Mouse (Mus musculus) T-helper 1 cell (primary cell): Measurements from ENCODE around the gene Pde8a.

Experiments
- in situ Hi-C: fragments of 300-600 bp; cut with MboI, MseI; formaldehyde crosslinking; loops from one replicate; pipeline ENCODE4 v1.15.1; 2025; ENCODE audit warnings: high pct_unique_total_duplicates

Pde8a gene

DNA sequence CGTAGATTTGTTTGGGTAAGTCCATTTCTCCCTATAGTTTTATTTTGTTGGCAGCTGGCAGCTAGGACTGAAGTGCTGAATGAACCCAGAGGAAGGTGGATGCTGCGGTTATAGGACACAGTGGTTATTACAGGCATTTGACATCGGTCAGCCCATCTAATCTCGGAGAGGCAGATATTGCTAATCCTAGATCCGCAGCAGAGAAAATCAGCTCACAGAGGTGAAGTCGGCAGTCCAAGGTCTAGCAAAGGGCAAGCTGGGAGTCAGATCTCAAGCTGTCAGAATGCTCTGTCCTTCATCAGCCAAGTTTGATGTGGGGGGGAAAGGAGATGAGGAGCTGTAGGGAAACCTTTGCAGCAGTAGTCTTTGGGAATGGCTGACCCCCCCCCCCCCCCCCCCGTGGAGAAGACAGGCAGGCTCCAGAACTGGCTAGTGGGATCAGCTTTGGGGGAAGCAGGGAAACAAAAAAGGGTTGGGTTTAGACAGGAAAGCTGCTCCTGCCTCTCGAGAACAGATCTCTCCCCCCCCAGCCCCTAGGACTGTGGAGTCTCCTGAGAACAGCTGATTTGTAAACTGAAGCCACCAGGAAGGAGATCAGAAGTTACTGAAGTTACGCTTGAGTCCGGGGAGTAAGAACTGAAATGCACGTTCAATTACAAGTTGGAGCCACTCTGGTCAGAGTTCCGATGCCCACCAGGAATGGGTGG lies 3.3 kb upstream of the Pde8a start:
- in situ Hi-C loops: no loop called here

DNA sequence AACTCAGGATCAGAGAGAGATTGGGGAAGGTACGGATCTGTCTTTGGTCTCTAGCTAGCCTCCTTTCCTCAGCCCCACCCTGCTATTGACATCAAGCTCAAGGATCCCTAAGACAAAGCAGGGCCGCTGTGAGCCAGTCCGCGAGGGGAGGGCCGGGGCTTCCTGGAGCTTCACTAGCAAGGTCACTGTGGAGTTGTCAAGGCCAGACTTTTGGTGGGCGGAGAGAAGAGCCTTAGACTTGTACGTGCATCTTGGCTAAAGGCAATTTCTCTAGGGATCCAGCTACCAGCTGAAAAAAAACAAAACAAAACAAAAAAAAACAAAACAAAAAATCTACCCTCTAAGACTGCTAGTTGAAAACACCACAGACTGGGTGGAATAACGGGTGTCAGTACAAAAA lies 1.6 kb upstream of the Pde8a start:
- in situ Hi-C loops: no loop called here

DNA sequence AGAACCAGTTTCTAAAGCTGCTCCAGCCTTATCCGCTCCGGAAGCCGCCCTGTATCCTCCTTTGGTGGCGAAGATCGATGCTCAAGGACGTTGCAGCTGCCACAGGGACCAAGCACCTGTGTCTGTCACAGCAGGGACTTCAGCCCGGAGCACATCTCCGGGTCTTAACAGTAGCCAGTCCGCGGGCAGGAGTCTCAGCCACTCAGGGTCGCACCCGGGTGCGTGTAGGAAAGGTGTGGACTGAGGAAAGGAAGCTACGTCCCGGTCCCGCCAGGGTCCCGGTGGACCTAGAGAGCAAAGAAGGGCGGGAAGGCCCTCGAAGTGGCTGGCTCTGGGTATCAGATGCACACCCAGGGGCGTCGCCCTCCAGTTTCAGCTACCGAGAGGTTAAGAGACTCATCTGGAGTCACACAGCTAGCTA lies 1.1 kb upstream of the Pde8a start:
- in situ Hi-C loops: no loop called here

DNA sequence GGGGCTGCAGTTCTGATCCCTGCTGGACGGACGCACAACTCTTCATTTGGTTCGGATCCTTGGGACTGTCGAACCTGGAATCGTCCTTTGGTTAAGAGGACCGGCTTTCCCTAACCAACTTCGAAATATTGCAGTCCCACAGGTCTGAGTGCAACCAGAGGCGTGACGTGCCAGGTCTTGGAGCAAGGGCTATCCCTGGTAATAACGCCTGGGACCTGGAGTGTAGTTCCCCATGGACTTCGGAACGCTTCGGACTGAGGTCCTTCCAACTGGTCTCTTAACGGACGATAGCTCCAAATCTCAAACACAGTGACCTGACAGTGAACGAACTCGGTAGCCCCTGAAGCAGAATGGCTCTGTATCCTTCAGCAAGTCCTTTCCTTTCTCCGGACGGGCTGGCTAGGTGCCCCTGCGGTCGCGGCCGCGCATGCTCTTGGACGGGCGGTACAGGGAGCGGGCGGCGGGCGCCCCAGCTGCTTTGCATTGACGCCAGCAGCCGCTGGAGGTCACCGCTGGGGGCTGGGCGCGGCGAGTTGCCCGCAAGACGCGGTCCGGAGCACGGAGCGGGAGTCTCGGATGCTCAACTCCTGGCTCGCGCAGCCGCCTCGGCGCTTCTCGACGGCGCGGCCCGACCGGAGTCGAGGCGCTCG lies 574 bp upstream of the Pde8a start:
- in situ Hi-C loops: no loop called here

DNA sequence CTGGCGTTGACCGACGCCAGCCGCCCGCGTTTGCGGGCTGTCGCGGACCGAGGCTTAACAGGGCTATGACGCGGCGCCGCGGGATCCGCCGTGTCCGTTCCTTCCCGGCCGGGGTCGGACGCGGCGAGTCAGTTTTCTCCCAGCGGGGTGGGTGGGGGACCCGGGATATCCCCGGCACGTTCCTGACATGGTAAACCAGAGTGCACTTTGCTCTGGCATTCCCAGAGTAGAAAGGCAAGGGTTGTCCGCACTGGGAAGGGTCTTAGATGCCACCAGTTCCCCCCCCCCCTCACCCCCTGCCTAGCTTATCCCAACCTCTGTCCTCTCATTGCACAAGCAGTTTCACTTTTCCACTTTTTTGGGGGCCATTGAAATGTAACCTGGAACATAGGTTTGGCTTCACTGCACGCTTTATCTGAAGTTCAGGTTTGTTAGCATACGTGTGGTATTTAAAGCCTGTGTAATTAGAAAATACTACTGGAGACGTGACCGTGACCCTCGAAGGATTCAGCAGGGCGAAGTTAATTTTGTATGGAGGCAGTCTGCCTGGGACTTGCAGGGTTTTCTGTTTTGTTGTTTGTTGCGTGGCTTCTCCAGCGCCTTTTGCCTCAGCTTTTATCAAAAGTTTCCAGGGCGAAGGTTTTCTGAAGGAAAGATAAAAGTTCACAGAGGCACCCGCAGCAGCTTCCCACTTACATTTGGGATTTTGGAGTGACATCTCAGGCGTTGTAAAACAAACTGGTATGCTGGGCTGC lies 934 bp downstream of the Pde8a start:
- in situ Hi-C loops: no loop called here

DNA sequence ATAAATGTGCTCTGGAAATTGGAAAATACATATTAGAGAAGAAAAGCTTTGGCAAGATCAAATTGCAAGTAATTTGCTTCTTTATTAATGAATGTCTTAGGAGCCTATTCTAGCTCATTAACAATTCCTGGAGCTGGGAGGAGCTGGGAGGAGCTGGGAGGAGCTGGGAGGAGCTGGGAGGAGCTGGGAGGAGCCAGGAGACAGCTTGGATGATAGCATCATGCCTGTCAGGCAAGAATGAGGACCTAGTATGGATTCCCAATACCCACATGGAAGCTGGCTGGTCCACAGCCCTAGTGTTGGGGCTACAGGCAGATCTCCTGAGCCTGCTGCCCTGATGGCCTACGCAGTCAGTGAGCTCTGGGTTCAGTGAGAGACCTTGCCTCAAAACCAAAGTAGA lies 2.6 kb downstream of the Pde8a start:
- in situ Hi-C loops: no loop called here

DNA sequence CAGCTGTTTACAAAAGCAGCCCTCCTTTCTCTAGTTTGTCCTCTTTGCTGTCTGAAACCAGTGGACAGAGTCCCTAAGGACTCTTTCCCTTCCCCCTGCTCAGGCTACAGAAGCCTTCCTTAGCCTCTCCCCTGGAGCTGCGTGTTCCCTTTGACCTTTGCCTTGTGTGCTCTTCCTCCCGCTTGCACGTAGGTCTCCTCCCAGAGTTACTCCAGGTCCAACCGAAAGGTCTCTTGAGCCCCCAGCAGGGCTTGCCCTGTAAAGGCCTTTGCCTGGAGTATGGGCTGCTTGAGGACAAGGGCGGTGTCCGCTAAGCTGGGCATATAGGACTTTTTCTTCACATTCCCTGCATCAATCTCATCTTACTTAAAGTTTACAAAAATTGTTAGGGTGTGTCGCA lies 5.9 kb downstream of the Pde8a start:
- in situ Hi-C loops: no loop called here

DNA sequence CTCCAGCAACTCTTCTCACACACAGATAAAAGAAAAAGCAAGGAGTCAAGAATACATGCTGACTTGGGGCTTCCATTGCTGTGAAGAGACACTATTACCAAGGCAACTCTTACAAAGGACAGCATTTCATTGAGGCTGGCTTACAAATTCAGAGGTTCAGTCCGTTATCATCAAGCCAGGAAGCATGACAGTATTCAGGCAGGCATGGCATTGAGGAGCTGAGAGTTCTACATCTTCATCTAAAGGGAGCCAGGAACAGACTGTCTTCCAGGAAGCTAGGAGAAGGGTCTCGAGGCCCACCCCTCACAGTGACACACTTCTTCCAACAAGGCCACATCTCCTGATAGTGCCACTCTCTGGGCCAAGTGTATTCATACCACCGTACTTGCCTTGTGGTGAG lies 7.0 kb downstream of the Pde8a start:
- in situ Hi-C loops: no loop called here

DNA sequence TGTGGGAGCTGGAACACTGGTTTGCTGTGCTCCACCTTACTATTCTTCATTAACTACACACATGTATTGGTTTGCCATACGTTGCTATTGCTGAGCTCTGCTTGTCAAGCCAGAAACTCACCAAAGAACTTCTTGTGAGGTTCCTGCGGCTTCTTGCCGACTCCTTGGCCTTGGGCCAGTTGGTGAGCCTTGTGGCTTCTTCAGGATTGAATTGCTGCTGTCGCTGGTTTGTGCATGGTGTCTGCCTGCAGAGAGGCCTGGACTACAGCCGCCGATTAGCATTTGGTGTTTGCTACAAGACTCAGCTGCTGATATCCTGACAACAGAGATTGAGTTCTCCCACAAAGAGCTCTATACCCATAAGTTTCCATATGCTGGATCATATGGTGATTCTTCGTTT lies 10.9 kb downstream of the Pde8a start:
- in situ Hi-C loops: no loop called here

DNA sequence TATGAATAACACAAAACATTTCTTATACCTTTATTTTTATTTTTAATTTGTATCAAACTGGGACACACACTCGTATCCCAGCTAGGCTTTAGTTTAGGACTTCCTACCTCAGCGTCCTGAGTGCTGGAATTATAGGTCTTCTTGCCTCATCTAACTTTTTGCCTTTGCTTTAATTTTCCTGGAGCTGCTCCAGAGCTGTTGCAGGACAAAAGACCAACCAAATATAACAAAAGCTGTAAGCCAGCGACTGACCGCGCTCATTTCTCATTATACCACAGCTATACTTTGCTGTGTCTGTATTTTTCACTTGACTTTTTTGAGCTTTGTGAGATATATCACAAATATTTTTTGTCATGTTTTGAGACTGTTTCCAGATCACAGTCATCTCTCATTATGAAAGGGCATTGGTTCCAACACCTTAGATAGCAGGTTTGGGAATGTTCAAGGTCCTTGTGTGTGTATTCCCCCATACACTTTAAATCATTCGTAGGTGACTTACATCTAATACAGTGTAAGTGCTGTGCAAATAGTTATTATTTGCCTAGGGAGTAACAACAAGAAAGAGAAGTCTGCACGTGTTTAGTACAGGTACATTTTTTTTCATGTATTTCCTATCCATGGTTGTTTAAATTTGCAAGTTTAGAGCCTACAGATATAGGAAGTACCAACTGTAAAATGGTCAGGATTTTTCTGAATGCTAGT lies 16.8 kb downstream of the Pde8a start:
- in situ Hi-C loops: no loop called here

DNA sequence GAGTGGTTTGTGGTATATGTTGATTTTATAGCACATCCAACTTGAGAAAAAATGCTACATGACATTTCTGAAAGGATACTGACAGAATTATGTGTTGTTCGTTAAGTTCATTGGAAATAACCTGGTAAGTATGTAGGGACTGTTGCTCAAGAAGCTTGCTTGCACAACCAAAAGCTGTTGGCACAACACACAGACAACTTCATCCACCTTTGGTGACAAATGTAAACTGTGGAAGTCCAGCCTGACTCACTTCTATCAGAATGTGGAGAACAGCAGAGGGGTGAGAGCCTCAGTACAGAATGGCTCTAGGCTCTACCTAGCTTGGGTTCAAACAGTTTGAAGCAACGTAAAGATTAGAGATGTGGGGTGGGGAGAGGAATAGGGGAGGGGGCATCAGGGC lies 19.3 kb downstream of the Pde8a start:
- in situ Hi-C loops: no loop called here

DNA sequence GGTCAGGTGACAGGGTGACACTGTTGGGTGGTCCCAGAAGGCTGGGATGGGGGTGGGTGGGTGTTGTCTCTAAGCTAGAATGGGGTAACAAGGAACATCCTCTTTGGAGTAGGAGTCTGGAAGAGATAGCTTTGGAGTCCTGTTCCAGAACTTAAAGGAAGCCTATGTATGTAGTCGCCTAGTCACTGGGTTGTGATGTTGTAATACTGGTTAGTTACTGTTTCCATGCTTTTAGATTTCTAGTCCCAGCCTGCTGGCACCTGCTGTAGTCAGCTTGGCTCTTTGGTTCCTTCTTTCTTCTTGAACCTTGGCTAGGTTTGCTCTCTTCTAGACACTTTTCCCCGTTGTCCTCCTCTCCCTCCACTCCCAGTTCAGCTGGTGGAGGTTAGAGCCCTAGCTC lies 21.7 kb downstream of the Pde8a start:
- in situ Hi-C loops: no loop called here

DNA sequence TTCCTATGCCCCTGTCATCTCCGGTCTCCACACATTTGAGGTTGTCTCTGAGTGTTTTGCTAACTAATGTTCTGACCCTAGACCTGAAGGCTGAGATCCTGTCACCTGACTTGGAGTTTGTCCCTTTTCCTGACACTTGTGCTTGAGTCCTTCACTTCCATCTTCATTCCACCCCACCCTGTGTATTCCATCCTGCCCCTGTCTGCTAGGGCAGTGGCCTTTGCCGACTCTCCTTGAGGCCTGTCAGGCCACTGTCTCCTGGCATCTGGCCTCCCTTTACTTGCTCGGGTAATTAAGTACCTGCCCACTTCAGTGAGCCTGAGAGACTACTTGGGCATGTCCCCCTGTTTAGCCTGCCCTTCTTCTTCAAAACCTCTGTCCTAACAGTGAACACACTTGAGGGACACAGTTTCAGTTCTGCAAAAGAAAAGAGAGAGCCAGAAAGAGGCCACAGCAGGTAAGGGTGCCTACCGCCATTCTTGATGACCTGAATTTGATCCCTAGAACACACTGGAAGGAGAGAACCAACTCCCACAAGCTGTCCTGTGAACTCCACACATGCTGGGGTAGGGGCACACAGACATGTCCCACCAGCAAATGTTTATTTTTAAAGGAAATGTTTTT lies 22.3 kb downstream of the Pde8a start:
- in situ Hi-C loops: no loop called here

DNA sequence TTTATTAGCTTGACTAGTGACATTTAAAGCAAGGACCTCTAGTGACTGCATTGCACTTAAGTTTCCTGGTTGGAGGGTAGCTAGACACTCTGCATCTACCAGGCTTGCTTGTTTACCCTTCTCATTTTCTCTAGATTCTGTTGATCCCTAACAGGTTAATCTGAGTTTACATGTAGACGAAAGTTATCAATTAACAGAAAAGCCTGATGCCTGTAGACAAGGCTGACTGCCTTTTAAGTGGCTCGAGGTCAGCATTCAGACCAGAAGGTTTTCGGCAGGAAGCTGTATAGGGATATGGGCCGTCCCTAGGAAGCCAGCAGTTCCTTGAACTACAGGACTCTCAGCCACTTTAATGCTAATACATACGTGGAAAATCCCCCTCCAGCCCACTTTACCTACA lies 30.0 kb downstream of the Pde8a start:
- in situ Hi-C loops: no loop called here

DNA sequence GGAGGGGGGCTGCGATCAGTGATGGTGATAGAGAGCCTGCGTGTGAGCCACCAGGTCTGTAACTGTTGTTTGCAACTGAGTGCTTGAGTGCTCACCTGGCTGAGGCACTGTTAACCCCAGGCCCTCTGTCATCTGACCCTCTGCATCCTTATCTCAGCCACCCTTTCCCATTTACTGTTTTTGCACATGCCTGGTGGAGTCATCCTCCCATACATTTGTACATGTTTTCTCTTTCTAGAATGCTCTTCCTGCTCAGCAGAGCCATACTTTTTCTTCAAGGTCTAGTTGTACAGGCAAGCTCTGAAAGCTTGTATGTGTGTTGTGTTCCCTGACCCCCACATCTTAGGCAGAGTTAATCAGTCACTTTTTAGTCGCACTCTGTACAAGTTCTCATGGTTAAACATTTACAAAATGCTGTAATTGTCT lies 36.5 kb downstream of the Pde8a start:
- in situ Hi-C loops: no loop called here

DNA sequence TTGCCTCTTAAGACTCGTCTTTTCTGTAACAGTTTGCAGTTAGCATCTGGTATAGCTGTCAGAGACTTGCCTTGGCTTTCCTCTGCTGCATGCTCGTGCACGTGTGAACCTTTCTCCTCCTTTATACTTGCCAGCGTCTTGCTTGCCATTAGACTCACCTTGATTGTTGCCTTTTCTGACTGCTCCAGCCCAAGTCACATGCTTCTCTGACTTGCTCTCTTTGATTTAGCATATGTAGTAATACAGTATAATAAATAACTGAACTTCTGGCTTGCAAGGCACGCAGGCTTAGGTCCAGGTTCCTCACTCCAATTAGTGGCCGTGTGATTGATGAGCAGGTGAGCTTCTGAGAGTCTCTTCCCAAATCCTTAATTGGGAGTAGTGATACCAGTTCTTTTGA lies 37.2 kb downstream of the Pde8a start:
- in situ Hi-C loops: no loop called here

DNA sequence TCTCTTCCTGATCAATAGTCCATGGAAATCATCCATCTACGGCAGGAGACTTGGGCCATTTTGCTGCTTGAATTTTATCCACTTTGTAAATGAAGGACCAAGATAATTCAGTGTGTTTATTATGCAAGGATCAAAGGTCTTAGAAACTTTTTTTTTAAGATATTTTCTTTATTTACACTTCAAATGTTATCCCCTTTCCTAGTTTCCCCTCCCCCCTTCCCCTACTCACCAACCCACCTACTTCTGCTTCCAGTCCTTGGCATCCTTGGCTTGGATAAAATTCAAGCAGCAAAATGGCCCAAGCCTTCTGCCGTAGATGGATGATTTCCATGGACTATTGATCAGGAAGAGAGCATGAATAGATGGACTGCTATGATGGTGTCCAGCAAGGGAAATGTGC lies 38.1 kb downstream of the Pde8a start:
- in situ Hi-C loops: no loop called here

DNA sequence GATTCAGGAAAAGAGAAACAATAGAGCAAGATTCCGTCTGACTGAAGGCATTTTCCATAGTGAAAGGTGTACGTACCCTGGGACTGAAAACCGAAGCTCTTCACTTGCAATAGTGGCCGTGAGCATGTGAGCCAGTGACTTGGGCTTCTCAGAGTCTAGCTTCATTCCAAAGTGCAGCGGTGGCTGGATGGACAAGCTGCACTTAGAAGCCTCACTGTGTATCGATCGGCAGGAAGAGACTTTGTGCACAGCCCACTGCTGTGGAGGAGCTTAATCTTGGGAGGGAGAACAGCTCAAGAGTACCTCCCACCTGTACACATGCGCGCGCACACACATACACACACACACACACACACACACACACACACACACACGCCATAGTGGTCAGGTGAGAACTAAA lies 39.9 kb downstream of the Pde8a start:
- in situ Hi-C loops: no loop called here

DNA sequence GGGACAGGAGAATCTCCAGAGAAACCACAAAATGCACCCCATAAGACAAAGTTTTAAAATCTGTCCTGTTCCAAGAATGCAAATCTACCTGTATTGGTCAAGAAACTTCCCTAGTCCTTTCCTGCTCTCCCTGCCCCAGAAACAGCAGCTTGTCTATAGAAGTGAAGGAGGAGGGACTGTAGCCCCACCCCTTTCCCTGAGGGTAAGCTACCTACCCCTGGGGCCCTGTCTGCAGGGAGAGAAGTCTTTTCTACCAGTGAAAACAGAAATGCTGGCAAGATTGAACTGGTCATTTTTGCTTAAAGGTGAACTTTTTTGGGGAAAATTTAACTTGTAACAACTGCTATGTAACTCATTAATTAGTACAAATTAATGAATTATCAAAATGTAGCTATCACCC lies 41.2 kb downstream of the Pde8a start:
- in situ Hi-C loops: no loop called here

DNA sequence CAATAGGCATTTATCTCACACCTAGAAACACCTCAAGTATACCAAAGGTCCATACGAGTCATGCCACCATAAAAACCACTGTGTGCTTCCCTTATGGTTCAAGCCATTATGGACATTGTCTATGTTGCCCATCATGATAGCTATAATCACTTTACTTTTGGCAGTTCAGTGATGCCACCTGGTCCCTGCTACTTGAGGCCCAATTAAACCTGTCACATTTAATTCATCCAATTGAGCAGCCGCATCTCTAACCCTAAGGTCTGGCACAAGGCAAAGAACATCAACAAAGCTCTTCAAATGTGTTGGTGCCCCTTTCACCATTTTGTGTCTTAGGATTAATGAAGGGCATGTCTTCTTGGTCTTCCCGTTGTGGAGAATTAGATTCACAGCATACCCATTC lies 42.1 kb downstream of the Pde8a start:
- in situ Hi-C loops: no loop called here

DNA sequence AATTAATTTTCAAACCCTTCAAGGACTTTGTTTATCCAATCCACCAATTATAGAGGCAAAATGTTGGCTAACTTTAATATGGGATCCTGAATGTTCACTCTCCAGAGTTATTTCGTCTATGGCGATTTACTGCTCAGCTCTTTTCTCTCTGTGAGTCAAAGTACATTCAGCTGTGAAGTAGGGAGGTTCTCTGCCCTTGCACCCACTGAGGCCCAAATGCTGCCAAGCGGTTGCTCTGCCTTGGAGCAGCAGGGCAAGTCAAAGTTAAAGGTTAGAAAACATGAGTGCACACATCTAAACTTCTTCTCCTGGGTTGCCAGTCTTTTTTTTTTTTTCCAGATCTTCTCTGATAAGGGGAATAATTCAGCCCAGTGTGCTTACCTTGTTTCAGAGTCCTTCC lies 43.4 kb downstream of the Pde8a start:
- in situ Hi-C loops: no loop called here

DNA sequence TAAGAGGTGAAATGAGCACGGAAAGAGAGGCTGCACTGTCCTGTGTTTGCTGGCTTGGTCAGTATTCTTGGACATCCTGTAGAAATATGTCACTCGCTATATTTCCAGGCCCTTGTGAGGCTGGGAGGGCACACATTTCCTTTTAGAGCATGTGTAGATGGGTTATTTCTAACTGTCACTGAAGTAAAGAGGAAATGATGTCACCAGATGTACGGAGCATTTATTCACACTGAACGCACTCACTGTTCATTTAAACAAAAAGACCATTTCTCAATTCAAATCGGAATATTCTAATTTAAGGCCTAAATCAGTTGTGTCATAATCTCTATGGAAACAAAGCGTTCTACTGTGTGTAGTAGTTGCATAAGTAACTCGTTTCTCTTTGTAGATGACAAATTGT lies 48.2 kb downstream of the Pde8a start:
- in situ Hi-C loops: no loop called here
